Mouse (Mus musculus): ENCODE results near the gene Gm11172. TPM values are rescaled to one million over a fixed set of nuclear protein-coding genes. Genes with fewer than 3 reads are reported as not detected.

The Gm11172 gene
- total RNA-seq (2023), result not detected in 2 replicates

DNA sequence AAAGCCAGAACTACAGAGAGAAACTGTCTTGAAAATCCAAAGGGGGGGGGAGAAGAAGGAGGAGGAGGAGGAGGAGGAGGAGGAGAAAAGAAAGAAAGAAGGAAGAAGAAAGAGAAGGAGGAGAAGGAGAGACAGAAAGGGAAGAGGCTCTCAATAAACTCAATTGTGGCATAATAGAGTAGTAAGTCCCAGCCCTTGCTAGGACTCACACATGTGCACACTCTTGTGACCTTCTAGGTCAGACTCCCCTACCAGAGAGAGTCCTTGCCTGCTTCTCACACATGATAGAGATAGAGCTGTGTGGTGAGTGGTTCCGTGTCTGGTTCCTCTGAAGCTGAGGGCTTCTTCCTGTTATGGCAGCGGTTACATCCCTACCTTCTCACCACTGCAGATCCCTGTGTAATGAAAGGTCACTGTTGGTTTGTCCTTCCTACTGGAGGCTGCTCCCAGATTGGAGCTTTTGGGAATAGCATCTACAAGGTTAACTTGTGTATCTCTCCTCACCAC lies at the start of gene Gm11172:
Gm11172 (plus strand) TSS at position 51 of the 507 bp plus-strand sequence.

DNA sequence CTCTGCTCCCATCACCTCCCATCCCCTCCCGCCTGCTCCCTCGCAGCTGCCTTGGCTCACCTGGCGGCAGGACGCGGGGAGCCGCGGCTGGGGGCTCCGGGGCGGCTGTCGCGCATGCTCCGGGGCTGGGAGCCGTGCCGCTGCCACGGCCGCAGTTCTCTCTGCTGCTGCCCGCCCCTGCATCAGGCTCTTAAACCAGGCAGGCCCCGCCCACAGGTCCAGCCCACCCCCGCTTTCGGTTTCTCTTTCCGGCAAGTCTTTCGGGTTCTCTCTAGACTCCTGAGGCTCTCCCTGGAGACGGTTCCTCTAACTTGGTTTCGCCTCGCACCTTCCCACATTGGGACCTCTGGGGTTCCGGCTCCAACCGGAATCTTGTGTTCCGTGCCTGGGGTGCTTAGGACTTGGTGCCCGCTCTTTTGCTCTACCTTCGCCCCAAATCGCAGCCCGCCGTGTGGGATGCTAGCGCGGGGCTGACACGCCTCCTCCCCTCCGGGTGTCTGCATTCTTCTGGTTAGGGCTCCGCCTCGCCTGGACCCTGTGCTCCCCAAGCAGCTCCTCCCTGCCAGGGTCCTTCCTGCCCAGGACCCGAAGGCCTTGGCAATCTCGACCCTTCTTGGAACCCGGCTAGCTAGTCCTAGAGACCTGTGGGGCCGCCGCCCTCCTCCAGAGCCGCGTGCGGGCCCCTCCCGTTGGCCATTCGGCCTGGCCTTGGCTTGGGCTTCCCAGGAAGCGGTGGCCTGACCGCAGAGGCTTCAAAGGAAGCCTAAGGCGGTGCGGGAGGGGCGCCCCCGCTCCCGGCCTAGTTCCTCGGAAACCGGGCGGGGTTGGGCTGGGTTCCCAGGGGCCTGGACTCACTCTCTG lies 27.1 kb upstream of the Gm11172 start, which contains the start of gene Socs1:
Socs1 (minus strand) TSS at position 166 of the 861 bp plus-strand sequence.

DNA sequence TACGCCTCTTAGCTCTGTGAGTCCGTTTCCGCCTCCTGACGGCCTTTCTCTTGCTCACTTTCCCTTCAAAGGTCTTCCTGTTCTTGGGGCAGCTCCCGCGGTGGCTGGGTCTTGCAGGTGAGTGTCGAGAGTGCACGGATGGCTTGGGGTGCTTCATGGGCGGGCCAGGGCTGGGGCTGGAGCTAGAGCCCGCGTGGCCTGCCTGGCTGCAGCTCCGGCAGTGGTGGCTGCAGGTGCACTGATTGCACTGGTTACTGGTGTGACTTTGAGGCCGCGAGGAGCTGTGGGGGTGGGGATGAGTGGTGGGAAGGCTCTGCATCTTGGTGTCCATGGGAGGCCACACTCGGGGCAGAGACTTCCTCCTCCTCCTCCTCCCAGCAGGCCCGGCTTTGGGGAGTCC lies 24.4 kb upstream of the Gm11172 start, which contains the start of gene Tnp2:
Tnp2 (minus strand) TSS at position 390 of the 400 bp plus-strand sequence.

DNA sequence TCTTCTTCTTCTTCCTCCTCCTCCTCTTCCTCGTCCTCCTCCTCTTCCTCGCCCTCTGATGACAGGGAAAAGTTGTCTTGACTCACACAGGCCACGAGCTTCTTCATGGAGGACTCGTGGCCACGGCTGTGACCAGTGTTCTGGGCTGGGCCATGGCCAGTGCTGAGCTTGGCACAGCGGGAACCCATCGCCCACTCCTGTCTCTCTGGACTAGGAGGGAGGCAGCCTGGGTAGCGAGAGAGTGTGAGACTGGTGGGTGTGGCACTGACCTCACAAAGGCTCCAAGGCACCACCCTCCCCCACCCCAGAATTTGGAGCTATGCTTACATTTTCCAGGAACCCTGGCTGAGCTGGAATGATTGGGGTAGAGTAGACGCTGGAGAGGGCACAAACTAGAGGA lies 22.0 kb upstream of the Gm11172 start, which contains the start of gene Prm3:
Prm3 (minus strand) TSS at position 213 of the 400 bp plus-strand sequence.

DNA sequence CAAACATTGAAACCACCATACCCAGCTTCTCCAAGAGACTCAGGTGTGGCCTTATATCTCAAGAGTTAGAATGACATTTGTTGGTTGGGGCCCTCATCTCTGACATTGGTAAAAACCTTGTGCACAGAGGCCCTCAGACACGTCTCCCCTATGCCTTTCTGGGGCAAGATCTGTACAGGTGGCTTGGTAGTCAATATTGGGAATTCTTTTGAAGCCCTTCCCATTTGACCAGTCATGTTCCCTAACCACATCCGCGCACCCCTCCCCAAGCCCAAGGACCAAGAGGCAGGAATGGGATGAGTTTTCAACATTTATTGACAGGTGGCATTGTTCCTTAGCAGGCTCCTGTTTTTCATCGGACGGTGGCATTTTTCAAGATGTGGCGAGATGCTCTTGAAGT lies 16.7 kb upstream of the Gm11172 start, which contains the start of gene Prm2:
Prm2 (minus strand) TSS at position 101 of the 400 bp plus-strand sequence.

DNA sequence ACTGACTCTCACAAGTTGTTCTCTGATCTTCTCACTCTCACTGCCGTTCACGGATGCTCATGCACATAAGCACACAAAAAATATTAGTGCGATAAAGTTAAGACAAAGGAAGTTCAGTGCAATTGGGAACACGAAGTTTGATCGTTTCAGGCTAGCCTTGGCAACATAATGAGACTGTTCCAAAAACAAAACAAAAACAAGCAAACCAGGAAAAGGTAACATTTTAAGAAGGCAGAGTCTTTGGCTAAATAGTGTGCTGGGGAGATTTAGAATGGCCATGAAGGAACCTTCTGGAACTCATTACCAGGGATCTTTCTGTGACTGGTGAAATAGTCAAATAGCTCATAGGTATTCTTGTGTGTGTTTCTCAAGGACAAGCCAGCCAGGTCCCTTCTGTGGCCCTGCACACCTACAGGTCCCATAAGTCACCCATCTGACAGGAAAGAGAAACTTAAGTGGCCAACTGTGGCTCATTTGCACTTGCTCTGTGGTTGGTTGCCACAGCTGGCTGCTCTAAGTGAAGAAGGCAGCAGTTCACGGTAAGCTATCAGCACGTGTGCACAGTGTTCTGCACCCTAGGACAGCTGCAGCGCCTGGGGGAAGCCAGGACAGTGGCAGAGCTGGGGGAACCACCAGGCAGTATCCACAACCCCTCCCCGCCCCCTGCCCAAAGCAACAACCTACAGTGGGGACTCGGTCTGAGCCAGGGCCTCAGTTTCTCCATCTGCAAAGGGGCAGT lies 6.8 kb upstream of the Gm11172 start, which contains the start of gene Prm1:
Prm1 (minus strand) TSS at position 51 of the 739 bp plus-strand sequence.

DNA sequence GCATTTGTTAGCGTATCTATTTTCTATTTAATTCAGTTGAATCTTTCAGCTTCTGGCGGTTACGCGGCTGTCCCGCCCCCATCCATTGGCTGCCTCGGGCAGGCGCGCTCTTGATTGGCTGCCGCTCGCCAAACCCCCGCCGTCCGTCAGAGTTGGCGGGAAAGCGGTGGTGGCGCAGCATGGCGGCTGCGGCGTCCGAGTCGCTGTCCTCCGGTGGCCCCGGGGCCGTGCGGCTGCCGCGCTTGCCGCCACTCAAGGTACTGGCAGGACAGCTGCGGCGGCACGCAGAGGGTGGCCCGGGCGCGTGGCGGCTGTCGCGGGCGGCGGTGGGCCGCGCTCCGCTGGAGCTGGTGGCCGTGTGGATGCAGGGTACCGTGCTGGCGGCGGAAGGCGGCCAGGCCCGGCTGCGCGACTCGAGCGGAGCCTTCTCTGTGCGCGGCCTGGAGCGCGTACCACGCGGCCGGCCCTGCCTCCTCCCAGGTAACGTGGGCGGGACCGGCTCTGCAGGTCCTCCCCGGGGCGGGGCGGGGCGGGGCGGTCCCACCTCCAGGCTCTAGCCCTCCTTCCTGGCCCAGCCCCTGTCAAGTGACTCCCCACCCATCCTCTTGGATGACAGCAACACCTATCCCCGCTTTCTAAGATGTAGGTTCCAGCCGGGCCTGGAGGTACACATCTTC lies 22.3 kb downstream of the Gm11172 start, which contains the start of gene Rmi2:
Rmi2 (plus strand) TSS at position 149 of the 677 bp plus-strand sequence.

Other genes with a start within 250 kb of the Gm11172 start
- gene Socs1, start 27.4 kb upstream of the Gm11172 start, total RNA-seq (2023), result 3.4 and 3.9 TPM in 2 replicates
- gene Tnp2, start 24.3 kb upstream of the Gm11172 start, total RNA-seq (2023), result not detected in 2 replicates
- gene Prm3, start 22.0 kb upstream of the Gm11172 start, total RNA-seq (2023), result not detected in 2 replicates
- gene Prm2, start 16.8 kb upstream of the Gm11172 start, total RNA-seq (2023), result not detected in 2 replicates
- not detected in 2 replicates for gene Prm1, start 7.1 kb upstream of the Gm11172 start, total RNA-seq (2023)
- gene Rmi2, start 22.1 kb downstream of the Gm11172 start, total RNA-seq (2023), result 4.5 and 6.4 TPM in 2 replicates
- gene Snn, start 248.0 kb downstream of the Gm11172 start, total RNA-seq (2023), result 1.6 and 3.3 TPM in 2 replicates